Mouse (Mus musculus): Measurements from ENCODE around the gene Vapa. TPM values are rescaled to one million over a fixed set of nuclear protein-coding genes. Genes with fewer than 3 reads are reported as not detected.

Gene Vapa
- 209 and 218 TPM in 2 replicates for polyA plus RNA-seq (2015; fragmentation: Nextera tagmentation; extraction: Ambion mirVana)

GRCm38 (mm10) chr17:65613463-65614412, at the start of gene Vapa:
Gene Vapa, minus strand, starts transcription at chr17:65613555.
- no peak for TF ChIP-seq CTCF (IDR thresholded peaks at IDR 0.05; ENCODE audit: low read depth)
- Histone ChIP-seq H3K4me1 (replicated peaks; ENCODE audit: insufficient read depth, low read length) (peaks cover 14% of the 10 kb centered on the region; the same call in 1 of the 2 replicates), H3K27ac (peak within 1 kb of the TSS; percentile 98), H3K4me2 (ENCODE audit: low read length) (peak within 1 kb of the TSS; percentile 81), H3K4me3 (replicated peaks; ENCODE audit: low read depth, low read length) (peak within 1 kb of the TSS; percentile 92), H3K9ac (ENCODE audit: low read depth, low read length) (peak within 1 kb of the TSS; percentile 98), H3K36me3 (ENCODE audit: insufficient read depth, low read length) (no peaks in the 10 kb centered on the region), H3K27me3 (ENCODE audit: insufficient read depth, low read length) (no peaks in the 10 kb centered on the region), H3K9me3 (replicated peaks; ENCODE audit: low read length) (no peaks in the 10 kb centered on the region)
- WGBS = under 1% methylated on average over 83 of the region's 85 CpGs
- DNase-seq (ENCODE audit: low spot score) = peak; percentile 98
- peak; percentile 93 for ATAC-seq (replicated peaks; ENCODE audit: low FRiP score, low read depth)

DNA sequence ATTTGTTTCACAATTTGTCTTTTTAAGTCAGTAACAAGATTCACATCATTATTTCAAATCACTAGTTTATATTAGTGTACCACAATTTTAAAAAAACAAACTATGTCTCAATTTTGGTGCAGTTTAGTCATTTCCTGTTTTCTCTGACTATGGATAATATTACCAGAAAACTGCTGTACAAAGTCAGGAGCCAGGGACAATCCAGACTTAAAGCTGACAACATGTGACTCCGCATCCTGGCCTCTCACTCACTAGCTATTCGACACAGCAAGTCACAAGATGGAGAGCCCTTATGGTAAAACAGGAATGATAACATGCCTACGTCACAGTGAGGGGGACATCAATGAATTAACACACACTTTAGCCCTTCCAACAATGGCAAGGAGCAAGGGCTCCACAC, 49.3 kb upstream of the Vapa start:
- Histone ChIP-seq H3K9me3 (replicated peaks; ENCODE audit: low read length) (no peaks in the 10 kb centered on the region), H3K36me3 (ENCODE audit: insufficient read depth, low read length) (no peaks in the 10 kb centered on the region), H3K9ac (ENCODE audit: low read depth, low read length) (no peak overlapping the region), H3K27me3 (ENCODE audit: insufficient read depth, low read length) (no peaks in the 10 kb centered on the region), H3K27ac (no peak overlapping the region), H3K4me3 (replicated peaks; ENCODE audit: low read depth, low read length) (no peak overlapping the region), H3K4me2 (ENCODE audit: low read length) (no peak overlapping the region), H3K4me1 (replicated peaks; ENCODE audit: insufficient read depth, low read length) (no peaks in the 10 kb centered on the region)
- WGBS = 84% methylated on average over 3 of the region's 3 CpGs
- DNase-seq (ENCODE audit: low spot score) = no peak
- no peak for TF ChIP-seq CTCF (IDR thresholded peaks at IDR 0.05; ENCODE audit: low read depth)
- no peak for ATAC-seq (replicated peaks; ENCODE audit: low FRiP score, low read depth)

DNA sequence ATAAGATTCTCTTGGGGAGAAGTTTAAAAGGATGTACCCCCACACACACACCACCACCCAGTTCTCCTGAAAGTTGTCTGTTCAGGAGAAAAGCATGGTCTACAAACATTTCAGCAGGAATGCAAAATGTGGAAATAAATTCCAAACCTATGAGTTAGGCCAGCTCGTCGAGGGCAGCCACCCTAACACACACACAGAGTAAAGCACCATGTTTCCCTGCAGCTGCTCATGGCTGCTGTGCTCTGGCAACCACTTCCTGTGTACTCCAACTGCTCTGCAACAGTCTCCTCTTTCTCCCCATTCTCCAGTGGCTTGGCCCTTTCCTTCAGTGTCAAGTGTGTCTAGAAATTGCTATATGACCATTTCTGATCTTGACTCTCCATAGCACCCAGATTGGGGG, 45.1 kb upstream of the Vapa start:
- no peaks in the 10 kb centered on the region for H3K9me3 ChIP-seq (replicated peaks; ENCODE audit: low read length)
- WGBS = 71% methylated on average over 2 of the region's 2 CpGs
- H3K4me3 ChIP-seq (replicated peaks; ENCODE audit: low read depth, low read length) = no peak overlapping the region
- H3K27ac ChIP-seq = no peak overlapping the region
- ATAC-seq (replicated peaks; ENCODE audit: low FRiP score, low read depth) (no peak), DNase-seq (ENCODE audit: low spot score) (no peak)
- no peaks in the 10 kb centered on the region for H3K36me3 ChIP-seq (ENCODE audit: insufficient read depth, low read length)
- no peak overlapping the region for H3K9ac ChIP-seq (ENCODE audit: low read depth, low read length)
- no peaks in the 10 kb centered on the region for H3K27me3 ChIP-seq (ENCODE audit: insufficient read depth, low read length)
- no peak overlapping the region for H3K4me2 ChIP-seq (ENCODE audit: low read length)
- no peaks in the 10 kb centered on the region for H3K4me1 ChIP-seq (replicated peaks; ENCODE audit: insufficient read depth, low read length)
- no peak for TF ChIP-seq CTCF (IDR thresholded peaks at IDR 0.05; ENCODE audit: low read depth)

GRCm38 (mm10) chr17:65657958-65658357, 44.6 kb upstream of the Vapa start:
- Histone ChIP-seq H3K9me3 (replicated peaks; ENCODE audit: low read length) (no peaks in the 10 kb centered on the region), H3K4me3 (replicated peaks; ENCODE audit: low read depth, low read length) (no peak overlapping the region), H3K27me3 (ENCODE audit: insufficient read depth, low read length) (no peaks in the 10 kb centered on the region), H3K4me1 (replicated peaks; ENCODE audit: insufficient read depth, low read length) (no peaks in the 10 kb centered on the region), H3K4me2 (ENCODE audit: low read length) (no peak overlapping the region), H3K36me3 (ENCODE audit: insufficient read depth, low read length) (no peaks in the 10 kb centered on the region), H3K9ac (ENCODE audit: low read depth, low read length) (no peak overlapping the region), H3K27ac (no peak overlapping the region)
- TF ChIP-seq CTCF (IDR thresholded peaks at IDR 0.05; ENCODE audit: low read depth) = no peak
- ATAC-seq (replicated peaks; ENCODE audit: low FRiP score, low read depth) (no peak), DNase-seq (ENCODE audit: low spot score) (no peak)
- WGBS = 93% methylated on average over 9 of the region's 9 CpGs

DNA sequence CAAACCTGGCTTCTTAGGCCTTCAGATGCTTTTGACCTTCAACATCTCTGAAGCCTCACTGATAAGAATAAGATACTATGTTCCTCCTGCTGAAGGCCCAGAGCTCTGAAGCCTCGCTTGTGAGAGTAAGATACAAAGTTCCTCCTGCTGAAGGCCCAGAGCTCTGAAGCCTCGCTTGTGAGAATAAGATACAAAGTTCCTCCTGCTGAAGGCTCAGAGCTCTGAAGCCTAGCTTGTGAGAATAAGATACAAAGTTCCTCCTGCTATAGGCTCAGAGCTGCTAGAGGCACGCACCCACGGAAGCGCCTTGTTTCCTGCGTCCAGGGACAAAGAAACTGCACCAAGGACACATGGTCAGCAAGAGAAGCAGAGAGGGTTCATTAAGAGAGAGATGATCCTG, 43.4 kb upstream of the Vapa start:
- DNase-seq (ENCODE audit: low spot score) = no peak
- TF ChIP-seq CTCF (IDR thresholded peaks at IDR 0.05; ENCODE audit: low read depth) = no peak
- Histone ChIP-seq H3K4me2 (ENCODE audit: low read length) (no peak overlapping the region), H3K27ac (no peak overlapping the region), H3K9ac (ENCODE audit: low read depth, low read length) (no peak overlapping the region), H3K4me1 (replicated peaks; ENCODE audit: insufficient read depth, low read length) (no peaks in the 10 kb centered on the region), H3K9me3 (replicated peaks; ENCODE audit: low read length) (no peaks in the 10 kb centered on the region), H3K36me3 (ENCODE audit: insufficient read depth, low read length) (no peaks in the 10 kb centered on the region), H3K27me3 (ENCODE audit: insufficient read depth, low read length) (no peaks in the 10 kb centered on the region), H3K4me3 (replicated peaks; ENCODE audit: low read depth, low read length) (no peak overlapping the region)
- ATAC-seq (replicated peaks; ENCODE audit: low FRiP score, low read depth) = no peak
- 92% methylated on average over 6 of the region's 6 CpGs for WGBS

- H3K27me3 ChIP-seq (ENCODE audit: insufficient read depth, low read length) = no peaks in the 10 kb centered on the region
- DNase-seq (ENCODE audit: low spot score) = no peak
- no peak overlapping the region for H3K9ac ChIP-seq (ENCODE audit: low read depth, low read length)
- ATAC-seq (replicated peaks; ENCODE audit: low FRiP score, low read depth) = no peak
- 89% methylated on average over 8 of the region's 8 CpGs for WGBS
- no peak overlapping the region for H3K4me2 ChIP-seq (ENCODE audit: low read length)
- no peak overlapping the region for H3K4me3 ChIP-seq (replicated peaks; ENCODE audit: low read depth, low read length)
- H3K27ac ChIP-seq = no peak overlapping the region
- H3K4me1 ChIP-seq (replicated peaks; ENCODE audit: insufficient read depth, low read length) = no peaks in the 10 kb centered on the region
- H3K9me3 ChIP-seq (replicated peaks; ENCODE audit: low read length) = no peaks in the 10 kb centered on the region
- TF ChIP-seq CTCF (IDR thresholded peaks at IDR 0.05; ENCODE audit: low read depth) = no peak
- H3K36me3 ChIP-seq (ENCODE audit: insufficient read depth, low read length) = no peaks in the 10 kb centered on the region
Observed at GRCm38 (mm10) chr17:65656076-65656475, 42.7 kb upstream of the Vapa start.
